ENCODE assay signal across 8 mouse cellular contexts in genomic region chr2:160731117-160731838, GRCm38 (mm10). TPM values are rescaled to one million over a fixed set of nuclear protein-coding genes. Genes with fewer than 3 reads are reported as not detected.
A peak's percentile ranks its signal among the peaks of the same experiment; 100 is the strongest.
DNase-seq lines count a peak whose midpoint lies in the region; ATAC-seq and TF ChIP-seq lines count a peak whose summit lies in the region.

Gene Plcg1, plus strand, starts transcription at chr2:160731300.

- ATAC-seq in forebrain, embryonic 16.5 days: peak; percentile 96
- ATAC-seq in lung, embryonic 15.5 days (ENCODE audit: borderline replicate concordance, extremely low read depth, low FRiP score, low TSS enrichment): peak; percentile 92

- H3K27me3 ChIP-seq in forebrain, embryonic 16.5 days (replicated peaks; ENCODE audit: control insufficient read depth, insufficient read depth, low read length): no peaks in the 10 kb centered on the region
- H3K27me3 ChIP-seq in lung, embryonic 15.5 days: no peaks in the 10 kb centered on the region

- peak within 1 kb of the TSS; percentile 92 to 96 for H3K4me3 ChIP-seq in ES-E14 (ENCODE audit: insufficient read depth in 1 of 2, low read depth in 1 of 2, low read length in 2 of 2, poor library complexity in 1 of 2, severe bottlenecking in 1 of 2)
- peak within 1 kb of the TSS; percentile 88 for H3K4me3 ChIP-seq in forebrain, embryonic 16.5 days (replicated peaks; ENCODE audit: low read length)
- H3K4me3 ChIP-seq in lung, embryonic 15.5 days: peak within 1 kb of the TSS; percentile 97

- peaks cover 7 to 26% of the 10 kb centered on the region in 2 experiments; a peak in 3 of 4 replicates for H3K4me1 ChIP-seq in ES-E14 (ENCODE audit: control insufficient read depth in 2 of 2, insufficient read depth in 2 of 2, low read length in 2 of 2, poor library complexity in 1 of 2)
- peaks cover 39% of the 10 kb centered on the region for H3K4me1 ChIP-seq in forebrain, embryonic 16.5 days (replicated peaks; ENCODE audit: control insufficient read depth, insufficient read depth, low read length)
- H3K4me1 ChIP-seq in lung, embryonic 15.5 days: peaks cover 58% of the 10 kb centered on the region

- DNase-seq in ES-E14 (ENCODE audit: low read depth, low spot score): peak; percentile 84
- peak; percentile 95 for DNase-seq in cerebellum, adult 11-12 months
- DNase-seq in heart, postnatal 36 days: peak; percentile 94 to 95
- peak; percentile 87 to 91 for DNase-seq in layer of hippocampus, adult 8-10 months (ENCODE audit: low spot score in 2 of 2)
- peak; percentile 87 for DNase-seq in ovary, adult 18-20 months (ENCODE audit: low spot score)
- peak; percentile 96 for DNase-seq in thymus, postnatal 0 days (ENCODE audit: low spot score)

- no peaks in the 10 kb centered on the region for H3K9me3 ChIP-seq in ES-E14 (ENCODE audit: control insufficient read depth, insufficient read depth, low read depth, low read length)
- H3K9me3 ChIP-seq in forebrain, embryonic 16.5 days (ENCODE audit: control insufficient read depth, low read length): no peaks in the 10 kb centered on the region
- H3K9me3 ChIP-seq in lung, embryonic 15.5 days: no peaks in the 10 kb centered on the region

- H3K9ac ChIP-seq in ES-E14 (ENCODE audit: insufficient read depth, low read depth, low read length, poor library complexity, severe bottlenecking): peak within 1 kb of the TSS; percentile 95
- H3K9ac ChIP-seq in forebrain, embryonic 16.5 days (replicated peaks; ENCODE audit: low read depth, low read length): peak within 1 kb of the TSS; percentile 100
- peak within 1 kb of the TSS; percentile 99 for H3K9ac ChIP-seq in lung, embryonic 15.5 days

- WGBS in forebrain, embryonic 16.5 days: under 1% methylated on average over 81 of the region's 99 CpGs
- WGBS in lung, embryonic 15.5 days: under 1% methylated on average over 77 of the region's 99 CpGs

- H3K36me3 ChIP-seq in ES-E14 (ENCODE audit: control insufficient read depth, insufficient read depth, low read length, poor library complexity, severe bottlenecking): no peaks in the 10 kb centered on the region; the same call in 1 of the 2 replicates
- peaks cover 5% of the 10 kb centered on the region; the same call in 1 of the 2 replicates for H3K36me3 ChIP-seq in forebrain, embryonic 16.5 days (ENCODE audit: control insufficient read depth, insufficient read depth)
- peaks cover 10% of the 10 kb centered on the region; the same call in 1 of the 2 replicates for H3K36me3 ChIP-seq in lung, embryonic 15.5 days

- peak within 1 kb of the TSS; percentile 62 for H3K27ac ChIP-seq in ES-E14 (ENCODE audit: insufficient read depth, low read depth, low read length, poor library complexity, severe bottlenecking)
- peak within 1 kb of the TSS; percentile 98 for H3K27ac ChIP-seq in forebrain, embryonic 16.5 days (ENCODE audit: low read length)
- peak within 1 kb of the TSS; percentile 97 for H3K27ac ChIP-seq in lung, embryonic 15.5 days

- in situ Hi-C loops in ES-E14 (cut with MboI; ENCODE audit: low sequenced_read_pairs in 2 of 2, unreplicated experiment in 2 of 2): no loop called here

- H3K4me2 ChIP-seq in forebrain, embryonic 16.5 days (ENCODE audit: low read length): peak within 1 kb of the TSS; percentile 92
- peak within 1 kb of the TSS; percentile 97 for H3K4me2 ChIP-seq in lung, embryonic 15.5 days

- intact Hi-C loops in heart, postnatal 36 days (cut with DNase I): loop anchor here (2.0 kb wide), 1 partner anchor 62 kb away; no protein-coding TSS in a partner anchor

TF ChIP-seq in ES-E14, 5 proteins besides CTCF, POLR2A, EP300 and RAD21:
- TF ChIP-seq HCFC1 (IDR thresholded peaks at IDR 0.05; ENCODE audit: borderline replicate concordance, insufficient read depth, low read length): no peak
- TF ChIP-seq ZC3H11A (IDR thresholded peaks at IDR 0.05; ENCODE audit: borderline replicate concordance, low read depth, low read length): no peak
- no peak for TF ChIP-seq ZNF384 (IDR thresholded peaks at IDR 0.05; ENCODE audit: low read depth, low read length)
- TF ChIP-seq MAFK (IDR thresholded peaks at IDR 0.05; ENCODE audit: insufficient read depth, low read depth, low read length): no peak
- TF ChIP-seq CHD2 (IDR thresholded peaks at IDR 0.05; ENCODE audit: low read depth, low read length): no peak

RNA-seq across cellular contexts. Expression of gene Plcg1, which starts in this region (rescaled TPM):
- total RNA-seq in ES-E14 (2012; rRNA removed): 59.0 and 96.8 TPM in 2 replicates
- 83.2 and 84.4 TPM in 2 replicates for polyA plus RNA-seq in forebrain, embryonic 16.5 days (2015; fragmentation: Nextera tagmentation; extraction: Ambion mirVana)
- total RNA-seq in heart, postnatal 36 days (2021): 10 to 100 TPM; 56.7 to 73.1 TPM
- total RNA-seq in layer of hippocampus, adult 8-10 months (2022): 100 to 1,000 TPM; 103 to 107 (median 105) TPM
- polyA plus RNA-seq in lung, embryonic 15.5 days (2015; fragmentation: Nextera tagmentation; extraction: Ambion mirVana): 51.4 and 53.3 TPM in 2 replicates
- 39.5 and 49.3 TPM in 2 replicates for polyA plus RNA-seq in thymus, postnatal 0 days (2015; fragmentation: Nextera tagmentation; extraction: Ambion mirVana)

Comparison
In these comparisons a context has a peak if more than half of its experiments do, and no peak if none do; other contexts are left out.
1. Peak in every context shown above with its lines: DNase-seq, ATAC-seq, H3K4me3 ChIP-seq and H3K27ac ChIP-seq.